Mouse (Mus musculus): ENCODE data around the gene Pld4.

GRCm38 (mm10) chr12:112774481-112774880 is 14.0 kb downstream of the Pld4 start:
- TF ChIP-seq CTCF (IDR thresholded peaks at IDR 0.05; ENCODE audit: insufficient read depth, low read depth, low read length), result no peak
- no peak for TF ChIP-seq POLR2A (IDR thresholded peaks at IDR 0.05; ENCODE audit: insufficient read depth, low read depth, low read length)

Data from olfactory bulb, adult 2 months (tissue).